Mouse (Mus musculus) myocyte (in vitro differentiated cells): ENCODE measurements at regions not wholly inside any gene's neighbourhood (a gene's known extent, or its start where the extent isn't known, plus 50 kb on each side); places are given as distances from the start of the nearest gene placed in this dataset.

Experiments
- H3K27me3 ChIP-seq: one replicate; pipeline ENCODE4 v1.6.1; 2011; ENCODE audit not compliant: control insufficient read depth, insufficient read depth, insufficient read length
- H3K36me3 ChIP-seq: one replicate; pipeline ENCODE4 v1.6.1; 2011; ENCODE audit not compliant: control insufficient read depth, insufficient read depth
- H3K4me2 ChIP-seq: one replicate; pipeline ENCODE4 v1.6.1; 2011; ENCODE audit warnings: low read depth, control low read depth
- H3K4me3 ChIP-seq: one replicate; pipeline ENCODE4 v1.5.1; 2011; ENCODE audit warnings: mild to moderate bottlenecking, control low read depth, moderate library complexity
- H3K79me2 ChIP-seq: one replicate; pipeline ENCODE4 v1.6.1; 2011; ENCODE audit not compliant: control insufficient read depth, insufficient read depth
- H3ac ChIP-seq: one replicate; pipeline ENCODE4 v1.6.1; 2011; ENCODE audit not compliant: control insufficient read depth, insufficient read length
- CEBPB ChIP-seq: IDR thresholded peaks from 2 replicates; pipeline ENCODE4 v1.6.1; 2011; ENCODE audit warnings: mild to moderate bottlenecking, moderate library complexity; ENCODE audit not compliant: poor library complexity, insufficient read depth, severe bottlenecking
- E2F4 ChIP-seq: IDR thresholded peaks from one replicate; pipeline ENCODE4 v1.6.1; 2011; ENCODE audit warnings: mild to moderate bottlenecking, control low read depth, moderate library complexity; ENCODE audit not compliant: insufficient read depth
- MAX ChIP-seq: IDR thresholded peaks from one replicate; pipeline ENCODE4 v1.6.1; 2011; ENCODE audit warnings: low read depth, mild to moderate bottlenecking, control low read depth
- MYOD1 ChIP-seq, 3 experiments: IDR thresholded peaks; one replicate each; pipeline ENCODE4 v1.6.1; 2011; ENCODE audit warnings: control low read depth in 2 of 3, low read depth in 2 of 3, mild to moderate bottlenecking in 2 of 3, moderate library complexity in 1 of 3; ENCODE audit not compliant: insufficient read length in 2 of 3, control insufficient read depth in 1 of 3
- MYOG ChIP-seq, 3 experiments: IDR thresholded peaks; one replicate each; pipeline ENCODE4 v1.6.1; 2011; ENCODE audit warnings: control low read depth in 2 of 3, low read depth in 2 of 3, mild to moderate bottlenecking in 2 of 3; ENCODE audit not compliant: insufficient read length in 2 of 3, control insufficient read depth in 1 of 3, insufficient read depth in 1 of 3
- POLR2A ChIP-seq: IDR thresholded peaks from one replicate; pipeline ENCODE4 v1.6.1; 2011; ENCODE audit warnings: low read depth, mild to moderate bottlenecking, control low read depth, moderate library complexity; ENCODE audit not compliant: insufficient read length
- POLR2AphosphoS2 ChIP-seq: IDR thresholded peaks from one replicate; pipeline ENCODE4 v1.6.1; 2011; ENCODE audit warnings: low read depth, control low read depth; ENCODE audit not compliant: insufficient read length
- REST ChIP-seq: IDR thresholded peaks from one replicate; pipeline ENCODE4 v1.6.1; 2011; ENCODE audit warnings: mild to moderate bottlenecking, control low read depth, moderate library complexity; ENCODE audit not compliant: insufficient read depth, insufficient read length
- SRF ChIP-seq: IDR thresholded peaks from one replicate; pipeline ENCODE4 v1.6.1; 2011; ENCODE audit warnings: low read depth; ENCODE audit not compliant: control insufficient read depth, insufficient read length
- TCF12 ChIP-seq: IDR thresholded peaks from one replicate; pipeline ENCODE4 v1.6.1; 2011; ENCODE audit warnings: mild to moderate bottlenecking, control low read depth; ENCODE audit not compliant: poor library complexity, insufficient read depth, severe bottlenecking
- TCF3 ChIP-seq: IDR thresholded peaks from one replicate; pipeline ENCODE4 v1.6.1; 2011; ENCODE audit warnings: low read depth, control low read depth; ENCODE audit not compliant: insufficient read length
- USF1 ChIP-seq: IDR thresholded peaks from one replicate; pipeline ENCODE4 v1.6.1; 2011; ENCODE audit warnings: low read depth, mild to moderate bottlenecking, control low read depth, moderate library complexity

GRCm38 (mm10) chr6:117605685-117606084 is 235.3 kb upstream of the Zfp637 start:
- no peaks in the 10 kb centered on the region for H3K36me3 ChIP-seq
- no peak overlapping the region for H3K4me2 ChIP-seq
- TF ChIP-seq MYOG (IDR thresholded peaks at IDR 0.05; ENCODE audit: control insufficient read depth in 1 of 3, insufficient read depth in 1 of 3, insufficient read length in 2 of 3, low read depth in 2 of 3) (no peak), TCF3 (no peak), TCF12 (no peak), MYOD1 (IDR thresholded peaks at IDR 0.05; ENCODE audit: control insufficient read depth in 1 of 3, insufficient read length in 2 of 3, low read depth in 2 of 3) (no peak), SRF (no peak), E2F4 (no peak), REST (no peak), MAX (no peak)
- no peaks in the 10 kb centered on the region for H3K79me2 ChIP-seq
- no peak overlapping the region for H3K4me3 ChIP-seq
- no peak overlapping the region for H3ac ChIP-seq
- H3K27me3 ChIP-seq = no peaks in the 10 kb centered on the region

DNA sequence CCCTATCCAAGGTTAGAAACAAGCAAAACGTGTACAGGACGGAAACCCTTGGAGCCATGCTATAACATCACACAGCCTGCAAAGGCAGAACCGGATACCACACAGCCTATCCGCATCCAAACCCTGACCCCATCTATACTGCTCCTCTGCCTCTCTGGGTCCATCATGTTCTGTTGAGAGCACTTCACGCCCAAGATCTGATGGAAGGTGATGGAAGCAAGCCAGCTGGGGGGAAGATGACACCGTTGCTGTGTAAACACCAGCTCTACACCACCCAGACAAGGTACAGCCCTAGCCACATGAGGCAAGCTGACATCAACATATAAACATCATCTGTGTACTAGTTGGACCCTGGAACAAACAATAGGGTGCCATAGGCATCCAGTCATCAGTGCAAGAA is 234.8 kb upstream of the Zfp637 start:
- Histone ChIP-seq H3K36me3 (no peaks in the 10 kb centered on the region), H3K79me2 (no peaks in the 10 kb centered on the region), H3K27me3 (no peaks in the 10 kb centered on the region), H3K4me2 (no peak overlapping the region), H3K4me3 (no peak overlapping the region), H3ac (no peak overlapping the region)
- no peak for TF ChIP-seq REST
- TF ChIP-seq TCF12 = no peak
- TF ChIP-seq MAX = no peak
- no peak for TF ChIP-seq POLR2A
- TF ChIP-seq SRF = no peak
- TF ChIP-seq USF1 = no peak
- TF ChIP-seq MYOD1 (IDR thresholded peaks at IDR 0.05; ENCODE audit: control insufficient read depth in 1 of 3, insufficient read length in 2 of 3, low read depth in 2 of 3) = no peak
- TF ChIP-seq E2F4 = no peak
- no peak for TF ChIP-seq MYOG (IDR thresholded peaks at IDR 0.05; ENCODE audit: control insufficient read depth in 1 of 3, insufficient read depth in 1 of 3, insufficient read length in 2 of 3, low read depth in 2 of 3)
- TF ChIP-seq CEBPB = no peak
- no peak for TF ChIP-seq POLR2AphosphoS2
- no peak for TF ChIP-seq TCF3

GRCm38 (mm10) chr6:117607023-117607422 is 234.0 kb upstream of the Zfp637 start:
- Histone ChIP-seq H3K27me3 (no peaks in the 10 kb centered on the region), H3K79me2 (no peaks in the 10 kb centered on the region), H3K36me3 (no peaks in the 10 kb centered on the region), H3K4me2 (no peak overlapping the region), H3ac (no peak overlapping the region), H3K4me3 (no peak overlapping the region)
- TF ChIP-seq TCF12 (no peak), MYOG (IDR thresholded peaks at IDR 0.05; ENCODE audit: control insufficient read depth in 1 of 3, insufficient read depth in 1 of 3, insufficient read length in 2 of 3, low read depth in 2 of 3) (no peak), TCF3 (no peak)

DNA sequence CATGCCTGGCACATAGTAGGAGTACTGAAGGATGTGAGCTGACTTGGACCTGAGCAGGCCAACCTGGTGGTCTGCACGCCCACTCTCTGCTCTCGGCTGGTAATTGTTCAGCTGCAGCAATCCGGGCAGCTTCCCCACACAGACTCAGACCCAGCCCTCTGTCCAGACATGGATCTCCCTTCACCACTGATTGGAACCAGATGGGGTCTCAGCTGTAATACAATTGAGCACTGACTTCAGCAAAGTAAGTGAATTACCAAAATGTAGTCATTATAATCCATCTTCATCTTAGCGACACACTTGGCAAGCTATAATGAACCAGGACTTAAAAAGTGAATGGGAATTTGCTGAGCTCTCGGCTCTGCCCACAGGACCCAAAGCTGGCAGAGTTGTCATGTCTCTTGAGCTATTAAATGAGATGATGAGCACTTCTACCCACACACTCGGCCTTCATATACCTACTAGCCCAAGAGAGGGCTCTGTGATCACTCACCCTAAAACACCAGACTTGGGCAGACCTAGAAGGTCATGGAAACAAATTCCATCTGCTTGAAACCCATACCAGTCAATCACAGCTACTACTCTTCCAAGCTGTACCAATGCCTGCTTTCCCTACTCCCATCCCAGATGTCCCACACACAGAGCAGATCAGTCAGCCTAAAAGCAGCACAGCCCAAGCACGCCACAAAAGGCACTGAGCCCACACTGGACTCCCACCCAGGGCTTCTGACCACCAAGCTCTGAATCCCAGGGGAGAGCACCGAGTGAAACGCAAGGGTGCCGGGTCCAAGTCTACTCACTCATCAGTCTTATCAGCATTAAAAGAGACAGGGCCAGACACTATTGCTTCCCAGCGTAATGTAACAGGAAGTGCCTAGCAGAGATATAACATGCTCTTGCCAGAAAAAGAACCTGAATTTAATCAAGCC is 231.2 kb upstream of the Zfp637 start:
- TF ChIP-seq MYOG (IDR thresholded peaks at IDR 0.05; ENCODE audit: control insufficient read depth in 1 of 3, insufficient read depth in 1 of 3, insufficient read length in 2 of 3, low read depth in 2 of 3) = no peak
- no peak for TF ChIP-seq E2F4
- no peak for TF ChIP-seq MAX
- TF ChIP-seq SRF = no peak
- no peak for TF ChIP-seq TCF12
- TF ChIP-seq REST = no peak
- TF ChIP-seq USF1 = no peak
- TF ChIP-seq CEBPB = no peak
- TF ChIP-seq MYOD1 (IDR thresholded peaks at IDR 0.05; ENCODE audit: control insufficient read depth in 1 of 3, insufficient read length in 2 of 3, low read depth in 2 of 3) = no peak
- no peak for TF ChIP-seq TCF3
- no peak for TF ChIP-seq POLR2AphosphoS2
- TF ChIP-seq POLR2A = no peak
- Histone ChIP-seq H3K27me3 (no peaks in the 10 kb centered on the region), H3K79me2 (no peaks in the 10 kb centered on the region), H3K4me3 (no peak overlapping the region), H3K36me3 (no peaks in the 10 kb centered on the region), H3ac (no peak overlapping the region), H3K4me2 (no peak overlapping the region)

- no peak overlapping the region for H3ac ChIP-seq
- H3K4me3 ChIP-seq = no peak overlapping the region
- no peaks in the 10 kb centered on the region for H3K36me3 ChIP-seq
- TF ChIP-seq MYOG (IDR thresholded peaks at IDR 0.05; ENCODE audit: control insufficient read depth in 1 of 3, insufficient read depth in 1 of 3, insufficient read length in 2 of 3, low read depth in 2 of 3) (no peak), REST (no peak), SRF (no peak), USF1 (no peak), CEBPB (no peak), TCF12 (no peak), POLR2A (no peak), E2F4 (no peak), TCF3 (no peak), POLR2AphosphoS2 (no peak), MAX (no peak)
- H3K79me2 ChIP-seq = no peaks in the 10 kb centered on the region
- no peak overlapping the region for H3K4me2 ChIP-seq
- H3K27me3 ChIP-seq = no peaks in the 10 kb centered on the region
These were observed 229.7 kb upstream of the Zfp637 start for GRCm38 (mm10) chr6:117611281-117611680.
